Mouse (Mus musculus) gonadal fat pad, adult 2 months (tissue): ENCODE data around the gene Uhrf1. TPM values are rescaled to one million over a fixed set of nuclear protein-coding genes. Genes with fewer than 3 reads are reported as not detected.

Experiments
- DNase-seq: peaks from one replicate; pipeline ENCODE4 v3.0.0-alpha.2; 2012; ENCODE audit warnings: low read depth
- polyA plus RNA-seq: library from polyadenylated mRNA; depleted of rRNA; stranded (reverse); fragments of >200 nt; gene quantifications from 2 replicates; pipeline ENCODE4 v1.2.3, GENCODE M21; 2012

Uhrf1 gene
- polyA plus RNA-seq, 1 experiment = 4.8 TPM

- no peak for DNase-seq
These were observed 27.2 kb upstream of the Uhrf1 start for GRCm38 (mm10) chr17:56275842-56276480.

GRCm38 (mm10) chr17:56276643-56277566 lies 26.2 kb upstream of the Uhrf1 start, which contains the start of gene Ticam1:
Gene Ticam1 (minus strand): TSS chr17:56276786.
- DNase-seq = peak; percentile 83

- DNase-seq = no peak
These were observed 25.6 kb upstream of the Uhrf1 start for GRCm38 (mm10) chr17:56277567-56277893.

GRCm38 (mm10) chr17:56278340-56278739 lies 24.8 kb upstream of the Uhrf1 start:
- DNase-seq = no peak

- DNase-seq = no peak
These were observed 23.5 kb upstream of the Uhrf1 start for GRCm38 (mm10) chr17:56279481-56280155.

- no peak for DNase-seq
These were observed 21.9 kb upstream of the Uhrf1 start for GRCm38 (mm10) chr17:56281193-56281592.

GRCm38 (mm10) chr17:56282802-56283201 lies 20.3 kb upstream of the Uhrf1 start:
- no peak for DNase-seq

- no peak for DNase-seq
These were observed 19.8 kb upstream of the Uhrf1 start for GRCm38 (mm10) chr17:56283316-56283715.

- no peak for DNase-seq
These were observed 17.1 kb upstream of the Uhrf1 start for GRCm38 (mm10) chr17:56285995-56286394.

- no peak for DNase-seq
These were observed 15.3 kb upstream of the Uhrf1 start for GRCm38 (mm10) chr17:56287830-56288229.

GRCm38 (mm10) chr17:56288866-56289265 lies 14.3 kb upstream of the Uhrf1 start:
- DNase-seq = no peak

GRCm38 (mm10) chr17:56289371-56290331 lies 13.5 kb upstream of the Uhrf1 start:
- no peak for DNase-seq

- DNase-seq = no peak
These were observed 12.5 kb upstream of the Uhrf1 start for GRCm38 (mm10) chr17:56290388-56291170.

- DNase-seq = no peak
These were observed 12.0 kb upstream of the Uhrf1 start for GRCm38 (mm10) chr17:56291171-56291511.

GRCm38 (mm10) chr17:56291826-56292475 lies 11.2 kb upstream of the Uhrf1 start:
- no peak for DNase-seq

GRCm38 (mm10) chr17:56292531-56293222 lies 10.4 kb upstream of the Uhrf1 start, which contains the start of gene Plin3:
Gene Plin3 (minus strand): TSS chr17:56292873.
- DNase-seq = no peak

GRCm38 (mm10) chr17:56293291-56293690 lies 9.8 kb upstream of the Uhrf1 start:
- no peak for DNase-seq

- DNase-seq = no peak
These were observed 8.9 kb upstream of the Uhrf1 start for GRCm38 (mm10) chr17:56294241-56294640.

GRCm38 (mm10) chr17:56296201-56296600 lies 6.9 kb upstream of the Uhrf1 start:
- DNase-seq = no peak
